Mouse (Mus musculus): ENCODE measurements around the gene Tdp1. TPM values are rescaled to one million over a fixed set of nuclear protein-coding genes. Genes with fewer than 3 reads are reported as not detected.
A peak's percentile ranks its signal among the peaks of the same experiment; 100 is the strongest.

Gene Tdp1
- polyA plus RNA-seq, 1 experiment from 2014 or later: 31.3 TPM

GRCm38 (mm10) chr12:99923703-99924102, 39.4 kb downstream of the Tdp1 start:
- no peaks in the 10 kb centered on the region for H3K9me3 ChIP-seq (replicated peaks; ENCODE audit: low read length)
- DNase-seq (ENCODE audit: low spot score) (no peak), ATAC-seq (replicated peaks; ENCODE audit: low FRiP score, low read depth) (no peak)
- TF ChIP-seq CTCF (IDR thresholded peaks at IDR 0.05; ENCODE audit: low read depth): no peak
- WGBS: 86% methylated on average over 5 of the region's 5 CpGs
- H3K27me3 ChIP-seq (ENCODE audit: insufficient read depth, low read length): no peaks in the 10 kb centered on the region
- H3K4me2 ChIP-seq (ENCODE audit: low read length): no peak overlapping the region
- no peak overlapping the region for H3K4me3 ChIP-seq (replicated peaks; ENCODE audit: low read depth, low read length)
- no peak overlapping the region for H3K9ac ChIP-seq (ENCODE audit: low read depth, low read length)
- 0 out of 2 replicates have a peak, but pooled peaks cover 7% of the 10 kb centered on the region for H3K36me3 ChIP-seq (ENCODE audit: insufficient read depth, low read length)
- no peaks in the 10 kb centered on the region for H3K4me1 ChIP-seq (replicated peaks; ENCODE audit: insufficient read depth, low read length)
- H3K27ac ChIP-seq: no peak overlapping the region

GRCm38 (mm10) chr12:99928311-99928710, 44.0 kb downstream of the Tdp1 start:
- DNase-seq (ENCODE audit: low spot score) (no peak), ATAC-seq (replicated peaks; ENCODE audit: low FRiP score, low read depth) (no peak)
- Histone ChIP-seq H3K9ac (ENCODE audit: low read depth, low read length) (no peak overlapping the region), H3K9me3 (replicated peaks; ENCODE audit: low read length) (no peaks in the 10 kb centered on the region), H3K4me2 (ENCODE audit: low read length) (no peak overlapping the region), H3K27me3 (ENCODE audit: insufficient read depth, low read length) (no peaks in the 10 kb centered on the region), H3K4me3 (replicated peaks; ENCODE audit: low read depth, low read length) (no peak overlapping the region), H3K27ac (no peak overlapping the region), H3K36me3 (ENCODE audit: insufficient read depth, low read length) (0 out of 2 replicates have a peak, but pooled peaks cover 2% of the 10 kb centered on the region), H3K4me1 (replicated peaks; ENCODE audit: insufficient read depth, low read length) (no peaks in the 10 kb centered on the region)
- TF ChIP-seq CTCF (IDR thresholded peaks at IDR 0.05; ENCODE audit: low read depth): no peak
- 71% methylated on average over 7 of the region's 7 CpGs for WGBS

GRCm38 (mm10) chr12:99929160-99929559, 44.8 kb downstream of the Tdp1 start:
- no peaks in the 10 kb centered on the region for H3K27me3 ChIP-seq (ENCODE audit: insufficient read depth, low read length)
- no peak overlapping the region for H3K27ac ChIP-seq
- H3K9me3 ChIP-seq (replicated peaks; ENCODE audit: low read length): no peaks in the 10 kb centered on the region; the same call in 1 of the 2 replicates
- 84% methylated on average over 1 of the region's 1 CpGs for WGBS
- no peak overlapping the region for H3K9ac ChIP-seq (ENCODE audit: low read depth, low read length)
- TF ChIP-seq CTCF (IDR thresholded peaks at IDR 0.05; ENCODE audit: low read depth): no peak
- H3K4me2 ChIP-seq (ENCODE audit: low read length): no peak overlapping the region
- ATAC-seq (replicated peaks; ENCODE audit: low FRiP score, low read depth) (no peak), DNase-seq (ENCODE audit: low spot score) (no peak)
- H3K36me3 ChIP-seq (ENCODE audit: insufficient read depth, low read length): 0 out of 2 replicates have a peak, but pooled peaks cover 2% of the 10 kb centered on the region
- H3K4me1 ChIP-seq (replicated peaks; ENCODE audit: insufficient read depth, low read length): no peaks in the 10 kb centered on the region
- no peak overlapping the region for H3K4me3 ChIP-seq (replicated peaks; ENCODE audit: low read depth, low read length)

- Histone ChIP-seq H3K4me2 (ENCODE audit: low read length) (no peak overlapping the region), H3K36me3 (ENCODE audit: insufficient read depth, low read length) (0 out of 2 replicates have a peak, but pooled peaks cover 2% of the 10 kb centered on the region), H3K27me3 (ENCODE audit: insufficient read depth, low read length) (no peaks in the 10 kb centered on the region), H3K9me3 (replicated peaks; ENCODE audit: low read length) (no peaks in the 10 kb centered on the region; the same call in 1 of the 2 replicates), H3K4me1 (replicated peaks; ENCODE audit: insufficient read depth, low read length) (no peaks in the 10 kb centered on the region), H3K4me3 (replicated peaks; ENCODE audit: low read depth, low read length) (no peak overlapping the region), H3K9ac (ENCODE audit: low read depth, low read length) (no peak overlapping the region), H3K27ac (no peak overlapping the region)
- no peak for TF ChIP-seq CTCF (IDR thresholded peaks at IDR 0.05; ENCODE audit: low read depth)
- DNase-seq (ENCODE audit: low spot score): no peak
- ATAC-seq (replicated peaks; ENCODE audit: low FRiP score, low read depth): no peak
- 92% methylated on average over 4 of the region's 4 CpGs for WGBS
Observed at GRCm38 (mm10) chr12:99932245-99932644, 47.9 kb downstream of the Tdp1 start.

- no peak for TF ChIP-seq CTCF (IDR thresholded peaks at IDR 0.05; ENCODE audit: low read depth)
- Histone ChIP-seq H3K27me3 (ENCODE audit: insufficient read depth, low read length) (no peaks in the 10 kb centered on the region), H3K4me3 (replicated peaks; ENCODE audit: low read depth, low read length) (no peak overlapping the region), H3K36me3 (ENCODE audit: insufficient read depth, low read length) (0 out of 2 replicates have a peak, but pooled peaks cover 2% of the 10 kb centered on the region), H3K9me3 (replicated peaks; ENCODE audit: low read length) (no peaks in the 10 kb centered on the region; the same call in 1 of the 2 replicates), H3K9ac (ENCODE audit: low read depth, low read length) (no peak overlapping the region), H3K27ac (no peak overlapping the region), H3K4me1 (replicated peaks; ENCODE audit: insufficient read depth, low read length) (no peaks in the 10 kb centered on the region), H3K4me2 (ENCODE audit: low read length) (no peak overlapping the region)
- ATAC-seq (replicated peaks; ENCODE audit: low FRiP score, low read depth) (no peak), DNase-seq (ENCODE audit: low spot score) (peak; percentile 13)
- WGBS: 80% methylated on average over 3 of the region's 3 CpGs
Observed at GRCm38 (mm10) chr12:99933630-99934029, 49.3 kb downstream of the Tdp1 start.

- Histone ChIP-seq H3K27me3 (ENCODE audit: insufficient read depth, low read length) (no peaks in the 10 kb centered on the region), H3K9me3 (replicated peaks; ENCODE audit: low read length) (no peaks in the 10 kb centered on the region; the same call in 1 of the 2 replicates), H3K4me3 (replicated peaks; ENCODE audit: low read depth, low read length) (no peak overlapping the region), H3K4me1 (replicated peaks; ENCODE audit: insufficient read depth, low read length) (no peaks in the 10 kb centered on the region), H3K4me2 (ENCODE audit: low read length) (no peak overlapping the region), H3K36me3 (ENCODE audit: insufficient read depth, low read length) (0 out of 2 replicates have a peak, but pooled peaks cover under 1% of the 10 kb centered on the region), H3K27ac (no peak overlapping the region), H3K9ac (ENCODE audit: low read depth, low read length) (no peak overlapping the region)
- no peak for TF ChIP-seq CTCF (IDR thresholded peaks at IDR 0.05; ENCODE audit: low read depth)
- ATAC-seq (replicated peaks; ENCODE audit: low FRiP score, low read depth): no peak
- no peak for DNase-seq (ENCODE audit: low spot score)
- 91% methylated on average over 8 of the region's 8 CpGs for WGBS
Observed at GRCm38 (mm10) chr12:99935403-99935802, 51.1 kb downstream of the Tdp1 start.

- H3K9me3 ChIP-seq (replicated peaks; ENCODE audit: low read length): no peaks in the 10 kb centered on the region; the same call in 1 of the 2 replicates
- DNase-seq (ENCODE audit: low spot score) (peak; percentile 58), ATAC-seq (replicated peaks; ENCODE audit: low FRiP score, low read depth) (no peak)
- TF ChIP-seq CTCF (IDR thresholded peaks at IDR 0.05; ENCODE audit: low read depth): no peak
- H3K4me1 ChIP-seq (replicated peaks; ENCODE audit: insufficient read depth, low read length): no peaks in the 10 kb centered on the region; the same call in 1 of the 2 replicates
- no peak overlapping the region for H3K4me3 ChIP-seq (replicated peaks; ENCODE audit: low read depth, low read length)
- 43% methylated on average over 4 of the region's 4 CpGs for WGBS
- no peak overlapping the region for H3K9ac ChIP-seq (ENCODE audit: low read depth, low read length)
- no peak overlapping the region for H3K27ac ChIP-seq
- H3K27me3 ChIP-seq (ENCODE audit: insufficient read depth, low read length): no peaks in the 10 kb centered on the region
- no peak overlapping the region for H3K4me2 ChIP-seq (ENCODE audit: low read length)
- H3K36me3 ChIP-seq (ENCODE audit: insufficient read depth, low read length): no peaks in the 10 kb centered on the region
Observed at GRCm38 (mm10) chr12:99938476-99938875, 54.2 kb downstream of the Tdp1 start.
